Mouse (Mus musculus) forebrain, embryonic 10.5 days (tissue): Measurements from ENCODE around the gene Angel2. TPM values are rescaled to one million over a fixed set of nuclear protein-coding genes. Genes with fewer than 3 reads are reported as not detected.

Experiments
- polyA plus RNA-seq: library from polyadenylated mRNA; unstranded; fragments of >200 nt; fragmentation: Nextera tagmentation; extraction: Ambion mirVana; gene quantifications from 2 replicates; pipeline ENCODE4 v1.2.1, GENCODE M21; 2016

Gene Angel2
- polyA plus RNA-seq, 1 experiment from 2014 or later, result 52.7 TPM

Other genes starting within 250 kb of the Angel2 start
- 14.7 and 17.3 TPM in 2 replicates for gene Rps6kc1, start 13.3 kb upstream of the Angel2 start, polyA plus RNA-seq
- 39.0 and 39.7 TPM in 2 replicates for gene Vash2, start 54.2 kb downstream of the Angel2 start, polyA plus RNA-seq
- gene Flvcr1, start 101.0 kb downstream of the Angel2 start, polyA plus RNA-seq, result 8.2 and 8.5 TPM in 2 replicates
- not detected in 2 replicates for gene Spata45, start 111.5 kb downstream of the Angel2 start, polyA plus RNA-seq
- 11.6 and 11.9 TPM in 2 replicates for gene Tatdn3, start 137.8 kb downstream of the Angel2 start, polyA plus RNA-seq
- 38.2 and 39.0 TPM in 2 replicates for gene Nsl1, start 137.9 kb downstream of the Angel2 start, polyA plus RNA-seq
- gene Batf3, start 172.7 kb downstream of the Angel2 start, polyA plus RNA-seq, result 8.0 and 9.7 TPM in 2 replicates
- not detected in 2 replicates for gene Fam71a, start 239.7 kb downstream of the Angel2 start, polyA plus RNA-seq